Mouse (Mus musculus): ENCODE data around the gene Hoxa7.

DNA sequence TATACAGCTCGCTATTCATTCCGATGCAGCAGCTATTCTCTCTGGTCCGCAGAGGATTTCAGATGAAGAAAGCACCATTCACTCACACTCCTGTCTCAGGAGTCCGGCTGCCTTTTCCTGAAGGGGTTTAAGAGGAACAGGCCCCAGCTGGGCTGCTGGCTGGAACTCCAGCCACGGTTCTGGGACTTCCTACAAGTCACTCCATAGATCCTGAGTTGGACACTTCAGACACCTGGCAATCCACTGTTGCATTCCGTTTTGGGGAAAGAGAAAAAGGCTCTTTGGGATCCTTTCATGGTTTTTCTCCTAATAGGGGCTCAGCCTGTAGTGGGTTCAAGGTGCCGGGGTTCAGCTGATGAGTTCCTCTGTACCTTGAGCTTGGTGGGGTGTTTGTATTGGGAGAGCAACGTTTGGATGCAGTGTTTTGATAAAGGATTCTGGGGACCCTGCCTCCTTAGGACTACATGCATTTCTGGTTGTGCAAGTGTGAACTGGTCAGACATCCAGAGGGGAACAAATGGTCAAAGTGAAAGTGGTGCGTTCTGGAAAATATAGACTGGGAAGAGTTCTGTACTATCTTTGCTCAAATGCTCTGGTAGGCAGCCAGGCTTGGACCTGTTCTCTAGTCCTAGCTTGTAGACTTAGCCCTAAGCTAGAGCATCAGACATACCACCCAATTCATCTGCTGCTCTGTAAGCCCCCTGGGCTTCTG, 40.3 kb upstream of the Hoxa7 start:
- no peak for TF ChIP-seq EP300 (IDR thresholded peaks at IDR 0.05; ENCODE audit: insufficient read depth, low read depth, low read length)
- no peak for TF ChIP-seq CTCF (IDR thresholded peaks at IDR 0.05; ENCODE audit: low read depth, low read length)
- no peak for TF ChIP-seq POLR2A (IDR thresholded peaks at IDR 0.05; ENCODE audit: insufficient read depth, low read length)
